Mouse (Mus musculus) midbrain, postnatal 0 days (tissue): Measurements from ENCODE around the gene Kcnj8. TPM values are rescaled to one million over a fixed set of nuclear protein-coding genes. Genes with fewer than 3 reads are reported as not detected.

Experiments
- ATAC-seq: fragments of 200-750 bp; cut with Nextera tagmentation; 2 replicates; pipeline ENCODE4 v1.8.0; 2017; ENCODE audit warnings: moderate number of reproducible peaks, mild to moderate bottlenecking, moderate TSS enrichment, moderate library complexity; ENCODE audit not compliant: low FRiP score
- DNase-seq: peaks from one replicate; pipeline ENCODE4 v3.0.0-alpha.2; 2015; ENCODE audit warnings: low spot score
- H3K27ac ChIP-seq: fragments of 300-500 bp; sonication (generic); 2 replicates; pipeline ENCODE4 v1.5.1; 2014; ENCODE audit warnings: low read depth, mild to moderate bottlenecking, low read length, mixed read lengths
- H3K27me3 ChIP-seq: fragments of 300-500 bp; sonication (generic); 2 replicates; pipeline ENCODE4 v1.6.1; 2014; ENCODE audit warnings: low read length, control low read depth, mixed read lengths; ENCODE audit not compliant: insufficient read depth
- H3K36me3 ChIP-seq: fragments of 300-500 bp; sonication (generic); 2 replicates; pipeline ENCODE4 v1.6.1; 2014; ENCODE audit warnings: low read length, control low read depth, mixed read lengths; ENCODE audit not compliant: insufficient read depth
- H3K4me1 ChIP-seq: fragments of 300-500 bp; sonication (generic); 2 replicates; pipeline ENCODE4 v1.6.1; 2014; ENCODE audit warnings: mild to moderate bottlenecking, control low read depth, antibody characterized with exemption, low read length, mixed read lengths; ENCODE audit not compliant: insufficient read depth
- H3K4me2 ChIP-seq: fragments of 300-500 bp; sonication (generic); 2 replicates; pipeline ENCODE4 v1.6.1; 2014; ENCODE audit warnings: low read depth, mild to moderate bottlenecking, low read length, mixed read lengths; ENCODE audit not compliant: poor library complexity, severe bottlenecking
- H3K4me3 ChIP-seq: fragments of 300-500 bp; sonication (generic); 2 replicates; pipeline ENCODE4 v1.5.1; 2014; ENCODE audit warnings: low read depth, mild to moderate bottlenecking, low read length, moderate library complexity
- H3K9ac ChIP-seq: fragments of 300-500 bp; sonication (generic); replicated peaks from 2 replicates; pipeline ENCODE4 v1.6.1; 2014; ENCODE audit warnings: mild to moderate bottlenecking, low read length, moderate library complexity, mixed read lengths; ENCODE audit not compliant: poor library complexity, severe bottlenecking
- H3K9me3 ChIP-seq: fragments of 300-500 bp; sonication (generic); 2 replicates; pipeline ENCODE4 v1.6.1; 2016; ENCODE audit warnings: low read length, control low read depth
- CTCF ChIP-seq: IDR thresholded peaks from 2 replicates; pipeline ENCODE4 v1.5.1; 2016; ENCODE audit warnings: antibody characterized with exemption, mild to moderate bottlenecking
- WGBS: fragments of 180-500 bp; shearing (Covaris S2); extraction: QIAGEN DNeasy Blood & Tissue Kit; methylation state at CpG from one replicate; pipeline ENCODE4 v1.1.7; 2014; 5-methylcytosine and 5-hydroxymethylcytosine counted together
- polyA plus RNA-seq: library from polyadenylated mRNA; unstranded; fragments of >200 nt; fragmentation: Nextera tagmentation; extraction: Ambion mirVana; gene quantifications from 2 replicates; pipeline ENCODE4 v1.2.1, GENCODE M21; 2015
- total RNA-seq: library from RNA; depleted of rRNA; stranded (reverse); fragments of >200 nt; gene quantifications from 2 replicates; pipeline ENCODE4 v1.2.3, GENCODE M21; 2014

Kcnj8 gene
- total and polyA plus RNA-seq, 2 experiments from 2014 or later = 7.3 to 7.6 TPM

DNA sequence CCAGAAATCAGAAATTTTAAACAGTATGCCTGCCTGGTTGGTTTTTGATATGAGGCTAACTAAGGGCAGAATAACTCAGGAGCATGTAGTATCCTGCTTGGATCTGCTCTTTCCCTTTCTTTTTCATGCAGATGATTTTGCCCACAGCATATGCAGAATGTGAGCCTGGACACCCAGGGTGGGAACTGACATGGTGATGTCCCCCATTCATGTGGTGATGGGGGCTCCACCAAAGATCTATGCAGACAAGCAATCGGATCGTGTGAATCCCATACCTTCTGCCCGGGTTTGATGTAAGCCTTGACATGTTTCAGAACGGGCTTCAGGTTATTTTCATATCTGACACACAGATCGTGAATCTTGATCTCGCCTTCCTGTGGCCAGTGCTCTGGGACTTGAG, 31.4 kb upstream of the Kcnj8 start:
- no peak for TF ChIP-seq CTCF
- Histone ChIP-seq H3K4me1 (no peaks in the 10 kb centered on the region), H3K4me2 (no peak overlapping the region), H3K27me3 (no peaks in the 10 kb centered on the region), H3K36me3 (no peaks in the 10 kb centered on the region), H3K4me3 (no peak overlapping the region), H3K9me3 (no peaks in the 10 kb centered on the region), H3K27ac (no peak overlapping the region), H3K9ac (no peak overlapping the region)
- WGBS = 76% methylated on average over 6 of the region's 6 CpGs
- DNase-seq (no peak), ATAC-seq (no peak)

DNA sequence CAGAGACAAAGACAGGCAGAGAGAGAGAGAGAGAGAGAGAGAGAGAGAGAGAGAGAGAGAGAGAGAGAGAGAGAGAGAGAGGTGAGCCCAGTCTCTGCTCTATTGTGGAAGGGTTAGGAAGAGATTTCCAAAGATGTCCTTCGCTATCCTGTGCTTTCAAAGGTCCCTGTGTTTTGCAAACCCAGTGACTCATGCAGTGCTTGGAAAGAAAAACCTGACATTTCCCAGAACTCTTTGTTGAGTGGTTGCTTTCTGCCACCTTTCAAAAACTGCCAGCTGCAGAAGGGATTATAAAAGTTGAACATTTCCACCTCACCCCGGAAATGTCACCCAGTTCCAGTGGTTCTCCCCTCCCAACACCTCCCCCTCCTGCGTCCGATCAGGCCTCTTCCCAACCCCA, 7.4 kb upstream of the Kcnj8 start:
- no peaks in the 10 kb centered on the region for H3K9me3 ChIP-seq
- WGBS = 85% methylated on average over 4 of the region's 4 CpGs
- no peak for TF ChIP-seq CTCF
- no peak overlapping the region for H3K4me2 ChIP-seq
- no peaks in the 10 kb centered on the region for H3K27me3 ChIP-seq
- H3K27ac ChIP-seq = no peak overlapping the region
- ATAC-seq (no peak), DNase-seq (no peak)
- H3K4me3 ChIP-seq = no peak overlapping the region
- no peaks in the 10 kb centered on the region for H3K36me3 ChIP-seq
- no peaks in the 10 kb centered on the region for H3K4me1 ChIP-seq
- no peak overlapping the region for H3K9ac ChIP-seq

GRCm38 (mm10) chr6:142577801-142578200, 6.4 kb upstream of the Kcnj8 start:
- no peak overlapping the region for H3K9ac ChIP-seq
- H3K27ac ChIP-seq = no peak overlapping the region
- H3K4me2 ChIP-seq = no peak overlapping the region
- peaks cover 6% of the 10 kb centered on the region for H3K27me3 ChIP-seq
- no peak overlapping the region for H3K4me3 ChIP-seq
- DNase-seq (no peak), ATAC-seq (no peak)
- WGBS = 90% methylated on average over 6 of the region's 6 CpGs
- H3K4me1 ChIP-seq = no peaks in the 10 kb centered on the region
- no peak for TF ChIP-seq CTCF
- no peaks in the 10 kb centered on the region for H3K36me3 ChIP-seq
- no peaks in the 10 kb centered on the region for H3K9me3 ChIP-seq

DNA sequence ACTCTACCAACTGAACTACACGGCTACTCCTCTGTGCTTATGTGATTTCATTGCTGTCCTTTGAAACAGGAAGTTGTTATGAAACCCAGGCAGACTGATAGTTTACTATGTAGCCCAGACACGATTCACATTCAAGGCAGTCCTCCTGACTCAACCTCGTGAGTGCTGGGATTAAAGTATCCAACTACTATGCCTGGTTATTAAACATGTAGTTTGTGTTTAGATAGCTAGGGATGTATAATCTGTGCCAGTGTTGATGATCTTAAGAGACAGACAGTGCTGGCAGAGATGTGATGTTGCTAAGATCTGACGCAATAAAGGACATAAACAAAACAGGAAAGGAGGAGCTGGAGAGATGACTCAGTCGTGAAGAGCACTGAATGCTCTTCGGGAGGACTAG, 1.5 kb upstream of the Kcnj8 start:
- Histone ChIP-seq H3K27me3 (peaks cover 34% of the 10 kb centered on the region), H3K27ac (no peak overlapping the region), H3K4me3 (no peak overlapping the region), H3K36me3 (no peaks in the 10 kb centered on the region), H3K9me3 (no peaks in the 10 kb centered on the region), H3K9ac (no peak overlapping the region), H3K4me2 (no peak overlapping the region), H3K4me1 (0 out of 2 replicates have a peak, but pooled peaks cover 14% of the 10 kb centered on the region)
- no peak for ATAC-seq
- no peak for TF ChIP-seq CTCF
- DNase-seq = no peak
- WGBS = 71% methylated on average over 6 of the region's 6 CpGs

DNA sequence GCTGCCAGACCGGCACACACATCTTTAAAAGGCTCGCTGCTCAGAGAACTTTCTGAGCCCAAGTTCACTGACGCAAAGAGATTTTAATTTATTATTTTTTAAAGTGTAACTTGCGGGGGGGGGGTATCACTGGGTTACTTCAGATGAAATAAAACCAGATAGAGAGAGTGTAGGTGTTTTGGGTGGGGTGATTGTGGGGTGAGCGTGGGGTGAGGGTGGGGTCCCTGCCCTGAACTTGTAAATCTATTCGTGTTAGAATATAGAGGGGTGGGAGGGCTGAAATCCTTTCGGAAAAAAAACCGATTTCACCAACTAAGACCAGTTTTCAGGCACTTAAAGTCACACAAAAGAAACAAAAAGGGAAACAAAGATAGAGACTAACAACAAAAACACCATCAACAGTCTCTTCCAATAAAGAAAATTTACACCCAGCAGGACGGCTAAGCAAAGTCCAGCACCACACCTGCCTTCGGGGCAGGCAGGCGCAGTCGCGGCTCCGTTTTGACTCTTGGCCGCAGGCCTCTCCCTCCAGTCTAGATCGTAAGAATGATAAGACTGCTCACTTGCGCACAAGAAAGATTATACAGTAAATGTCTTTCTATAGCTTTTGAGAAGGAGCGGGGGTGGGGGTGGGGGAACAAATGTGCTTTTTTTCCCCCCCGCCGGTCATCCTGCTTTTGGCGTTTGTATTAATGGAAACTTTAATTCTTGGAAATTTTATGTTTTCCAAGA, 381 bp upstream of the Kcnj8 start:
- ATAC-seq (no peak), DNase-seq (no peak)
- H3K4me2 ChIP-seq = peak overlapping the region; percentile 93
- H3K4me3 ChIP-seq = peak overlapping the region; percentile 44
- TF ChIP-seq CTCF = no peak
- H3K9ac ChIP-seq = peak overlapping the region; percentile 44; the same call in 1 of the 2 replicates
- no peaks in the 10 kb centered on the region for H3K36me3 ChIP-seq
- no peaks in the 10 kb centered on the region for H3K9me3 ChIP-seq
- H3K4me1 ChIP-seq = 0 out of 2 replicates have a peak, but pooled peaks cover 14% of the 10 kb centered on the region
- WGBS = 4% methylated on average over 21 of the region's 21 CpGs
- no peak overlapping the region for H3K27ac ChIP-seq
- peaks cover 39% of the 10 kb centered on the region for H3K27me3 ChIP-seq

- WGBS = 8% methylated on average over 30 of the region's 30 CpGs
- H3K9me3 ChIP-seq = no peaks in the 10 kb centered on the region
- H3K27ac ChIP-seq = no peak overlapping the region
- H3K27me3 ChIP-seq = peaks cover 39% of the 10 kb centered on the region
- no peak for ATAC-seq
- no peak for DNase-seq
- H3K4me2 ChIP-seq = peak overlapping the region; percentile 93
- no peak overlapping the region for H3K9ac ChIP-seq
- H3K4me1 ChIP-seq = 0 out of 2 replicates have a peak, but pooled peaks cover 14% of the 10 kb centered on the region
- peak overlapping the region; percentile 44 for H3K4me3 ChIP-seq
- no peaks in the 10 kb centered on the region for H3K36me3 ChIP-seq
- no peak for TF ChIP-seq CTCF
Measured at GRCm38 (mm10) chr6:142570046-142570770, 1.2 kb downstream of the Kcnj8 start.
